Mouse (Mus musculus) olfactory bulb, adult 2 months (tissue): Measurements from ENCODE around the gene Fam189b. TPM values are rescaled to one million over a fixed set of nuclear protein-coding genes. Genes with fewer than 3 reads are reported as not detected.
A peak's percentile ranks its signal among the peaks of the same experiment; 100 is the strongest.
"Not testable (repeated sequence)": the region's sequence is repeated elsewhere in the genome, so short reads cannot be mapped to it uniquely, and the experiment has no call there.

ENCODE experiments used
- H3K27ac ChIP-seq: fragments of 200-500 bp; 2 replicates; pipeline ENCODE4 v1.5.1; 2012; ENCODE audit warnings: low read depth, low read length; ENCODE audit not compliant: insufficient read depth
- H3K4me1 ChIP-seq: fragments of 200-500 bp; 2 replicates; pipeline ENCODE4 v1.6.1; 2012; ENCODE audit warnings: low read length; ENCODE audit not compliant: control insufficient read depth, insufficient read depth
- H3K4me3 ChIP-seq: fragments of 200-500 bp; 2 replicates; pipeline ENCODE4 v1.5.1; 2012; ENCODE audit warnings: mild to moderate bottlenecking, low read depth, low read length, moderate library complexity; ENCODE audit not compliant: insufficient read depth
- CTCF ChIP-seq: fragments of 200-500 bp; IDR thresholded peaks from 2 replicates; pipeline ENCODE4 v1.5.1; 2012; ENCODE audit warnings: low read depth, mild to moderate bottlenecking, low read length, moderate library complexity; ENCODE audit not compliant: insufficient read depth
- POLR2A ChIP-seq: fragments of 200-500 bp; IDR thresholded peaks from 2 replicates; pipeline ENCODE4 v1.6.1; 2012; ENCODE audit warnings: mild to moderate bottlenecking, low read depth, low read length, moderate library complexity; ENCODE audit not compliant: insufficient read depth
- WGBS: fragments of 180-500 bp; shearing (Covaris S2); methylation state at CpG from one replicate; pipeline ENCODE4 v1.1.7; 2018; 5-methylcytosine and 5-hydroxymethylcytosine counted together
- polyA plus RNA-seq: library from polyadenylated mRNA; stranded (reverse); fragments of >200 nt; gene quantifications from 2 replicates; pipeline ENCODE4 v1.2.4, GENCODE M21; 2012; ENCODE audit warnings: low replicate concordance; ENCODE audit not compliant: missing spikeins, insufficient read depth, insufficient read length

Gene Fam189b
- polyA plus RNA-seq, 1 experiment, result not detected

- WGBS, result 90% methylated on average over 13 of the region's 13 CpGs
- H3K4me3 ChIP-seq, result no peak overlapping the region
- H3K4me1 ChIP-seq, result no peaks in the 10 kb centered on the region
- no peak overlapping the region for H3K27ac ChIP-seq
- no peak for TF ChIP-seq POLR2A
- TF ChIP-seq CTCF, result no peak
Observed at GRCm38 (mm10) chr3:89208075-89208657, 25.2 kb downstream of the Fam189b start.

GRCm38 (mm10) chr3:89208736-89209135 is 25.8 kb downstream of the Fam189b start:
- Histone ChIP-seq H3K4me3 (no peak overlapping the region), H3K4me1 (no peaks in the 10 kb centered on the region), H3K27ac (no peak overlapping the region)
- WGBS, result 86% methylated on average over 6 of the region's 6 CpGs
- no peak for TF ChIP-seq POLR2A
- TF ChIP-seq CTCF, result no peak

- TF ChIP-seq CTCF, result no peak
- TF ChIP-seq POLR2A, result no peak
- no peak overlapping the region for H3K27ac ChIP-seq
- no peak overlapping the region for H3K4me3 ChIP-seq
- 88% methylated on average over 7 of the region's 7 CpGs for WGBS
- H3K4me1 ChIP-seq, result no peaks in the 10 kb centered on the region
Observed at GRCm38 (mm10) chr3:89209731-89210130, 26.8 kb downstream of the Fam189b start.

GRCm38 (mm10) chr3:89210162-89210561 is 27.2 kb downstream of the Fam189b start:
- Histone ChIP-seq H3K4me3 (no peak overlapping the region), H3K4me1 (peaks cover 2% of the 10 kb centered on the region), H3K27ac (no peak overlapping the region)
- WGBS, result 78% methylated on average over 13 of the region's 13 CpGs
- TF ChIP-seq CTCF, result no peak
- TF ChIP-seq POLR2A, result no peak

- WGBS, result 50% methylated on average over 7 of the region's 7 CpGs
- Histone ChIP-seq H3K4me3 (no peak overlapping the region), H3K27ac (no peak overlapping the region), H3K4me1 (peaks cover 8% of the 10 kb centered on the region)
- TF ChIP-seq POLR2A, result no peak
- TF ChIP-seq CTCF, result no peak
Observed at GRCm38 (mm10) chr3:89210731-89211130, 27.8 kb downstream of the Fam189b start.

GRCm38 (mm10) chr3:89213803-89214530 is 31.0 kb downstream of the Fam189b start:
- H3K4me3 ChIP-seq, result peak overlapping the region; percentile 76
- WGBS, result under 1% methylated on average over 69 of the region's 69 CpGs
- H3K4me1 ChIP-seq, result peaks cover 9% of the 10 kb centered on the region
- H3K27ac ChIP-seq, result peak overlapping the region; percentile 48
- TF ChIP-seq CTCF, result no peak
- TF ChIP-seq POLR2A, result peak; percentile 52

- 1% methylated on average over 19 of the region's 19 CpGs for WGBS
- Histone ChIP-seq H3K4me1 (peaks cover 9% of the 10 kb centered on the region), H3K4me3 (peak within 1 kb of the TSS; percentile 76), H3K27ac (peak within 1 kb of the TSS; percentile 48)
- TF ChIP-seq POLR2A (no peak), CTCF (no peak)
Observed at GRCm38 (mm10) chr3:89214681-89215411, 31.9 kb downstream of the Fam189b start, which contains the start of gene Thbs3. Gene Thbs3, plus strand, starts transcription at chr3:89215180.

GRCm38 (mm10) chr3:89215853-89216252 is 32.9 kb downstream of the Fam189b start:
- Histone ChIP-seq H3K4me3 (no peak overlapping the region), H3K27ac (no peak overlapping the region), H3K4me1 (peaks cover 9% of the 10 kb centered on the region)
- 1% methylated on average over 6 of the region's 6 CpGs for WGBS
- peak; percentile 42; the same call in 1 of the 2 replicates for TF ChIP-seq CTCF
- TF ChIP-seq POLR2A, result no peak

GRCm38 (mm10) chr3:89216407-89216806 is 33.5 kb downstream of the Fam189b start:
- H3K4me1 ChIP-seq, H3K27ac ChIP-seq, H3K4me3 ChIP-seq: not testable (repeated sequence)
- WGBS, result 61% methylated on average over 7 of the region's 7 CpGs
